18 mouse cellular contexts compared by ENCODE assay signal in genomic region chr5:112382042-112382441, GRCm38 (mm10). TPM values are rescaled to one million over a fixed set of nuclear protein-coding genes. Genes with fewer than 3 reads are reported as not detected.
DNase-seq lines count a peak whose midpoint lies in the region; ATAC-seq and TF ChIP-seq lines count a peak whose summit lies in the region.
"Had no signal": no experiment of that assay in that cellular context is flagged by ENCODE, and none has a peak within 500 bp of the region (broad histone marks: within the 10 kb centered on the region; RNA-seq: fewer than 3 reads in every experiment).

No protein-coding gene starts in this region.

- H3K36me3 ChIP-seq in embryonic facial prominence, embryonic 14.5 days (ENCODE audit: control insufficient read depth, insufficient read depth, low read length): peaks cover 14% of the 10 kb centered on the region
- peaks cover 78% of the 10 kb centered on the region for H3K36me3 ChIP-seq in hindbrain, embryonic 13.5 days
- H3K36me3 ChIP-seq in neural tube, embryonic 14.5 days (ENCODE audit: control insufficient read depth, insufficient read depth, low read length): peaks cover 17% of the 10 kb centered on the region; the same call in 1 of the 2 replicates

- no peak overlapping the region for H3K4me3 ChIP-seq in gastrocnemius, adult 2 months
- H3K4me3 ChIP-seq in embryonic facial prominence, embryonic 14.5 days (ENCODE audit: low read depth, low read length): no peak overlapping the region
- no peak overlapping the region for H3K4me3 ChIP-seq in hindbrain, embryonic 13.5 days
- no peak overlapping the region for H3K4me3 ChIP-seq in neural tube, embryonic 14.5 days (ENCODE audit: low read depth, low read length)
- H3K4me3 ChIP-seq: liver, embryonic 12.5 days had no signal

- peaks cover 10% of the 10 kb centered on the region for H3K4me1 ChIP-seq in embryonic facial prominence, embryonic 14.5 days (ENCODE audit: control insufficient read depth, insufficient read depth, low read length)
- peaks cover 18% of the 10 kb centered on the region for H3K4me1 ChIP-seq in hindbrain, embryonic 13.5 days (replicated peaks)
- H3K4me1 ChIP-seq in neural tube, embryonic 14.5 days (ENCODE audit: control insufficient read depth, insufficient read depth, low read length): no peaks in the 10 kb centered on the region

- H3K9ac ChIP-seq in embryonic facial prominence, embryonic 14.5 days (ENCODE audit: low read depth, low read length): no peak overlapping the region
- H3K9ac ChIP-seq in hindbrain, embryonic 13.5 days: peak overlapping the region; percentile 19; the same call in 1 of the 2 replicates
- no peak overlapping the region for H3K9ac ChIP-seq in neural tube, embryonic 14.5 days (replicated peaks; ENCODE audit: low read depth, low read length)
- H3K9ac ChIP-seq: liver, embryonic 12.5 days had no signal

- WGBS in embryonic facial prominence, embryonic 14.5 days: 59% methylated on average over 9 of the region's 9 CpGs
- WGBS in hindbrain, embryonic 13.5 days: 51% methylated on average over 9 of the region's 9 CpGs
- WGBS in neural tube, embryonic 14.5 days: 58% methylated on average over 7 of the region's 9 CpGs

- intact Hi-C loops in gastrocnemius, adult 2 months (cut with DNase I): no loop called here
- intact Hi-C loops in gastrocnemius, postnatal 36 days (cut with DNase I): no loop called here

- no peak for ATAC-seq in embryonic facial prominence, embryonic 14.5 days (ENCODE audit: low read depth)
- peak; percentile 36; the same call in 1 of the 2 replicates for ATAC-seq in hindbrain, embryonic 13.5 days (ENCODE audit: low FRiP score)
- ATAC-seq in neural tube, embryonic 14.5 days (ENCODE audit: low read depth): peak; percentile 38; the same call in 1 of the 2 replicates
- no peak for ATAC-seq in megakaryocyte-erythroid progenitor cell, adult 5-6 weeks (replicated peaks; ENCODE audit: low FRiP score, low TSS enrichment, poor library complexity, severe bottlenecking)
- ATAC-seq: liver, embryonic 12.5 days had no signal

- no peaks in the 10 kb centered on the region for H3K27me3 ChIP-seq in embryonic facial prominence, embryonic 14.5 days (replicated peaks; ENCODE audit: control insufficient read depth, insufficient read depth, low read length)
- no peaks in the 10 kb centered on the region for H3K27me3 ChIP-seq in hindbrain, embryonic 13.5 days
- no peaks in the 10 kb centered on the region for H3K27me3 ChIP-seq in neural tube, embryonic 14.5 days (ENCODE audit: control insufficient read depth, insufficient read depth, low read length)
- H3K27me3 ChIP-seq: liver, embryonic 12.5 days had no signal

- TF ChIP-seq CTCF in gastrocnemius, adult 2 months (IDR thresholded peaks at IDR 0.05): no peak

- no peaks in the 10 kb centered on the region for H3K9me3 ChIP-seq in embryonic facial prominence, embryonic 14.5 days (ENCODE audit: control insufficient read depth, low read length)
- H3K9me3 ChIP-seq in hindbrain, embryonic 13.5 days: no peaks in the 10 kb centered on the region
- no peaks in the 10 kb centered on the region for H3K9me3 ChIP-seq in neural tube, embryonic 14.5 days (ENCODE audit: control insufficient read depth, low read length)
- H3K9me3 ChIP-seq: liver, embryonic 12.5 days had no signal

- no peak overlapping the region for H3K4me2 ChIP-seq in embryonic facial prominence, embryonic 14.5 days (ENCODE audit: low read depth, low read length)
- no peak overlapping the region for H3K4me2 ChIP-seq in hindbrain, embryonic 13.5 days
- H3K4me2 ChIP-seq in neural tube, embryonic 14.5 days (ENCODE audit: low read depth, low read length): no peak overlapping the region
- H3K4me2 ChIP-seq: liver, embryonic 12.5 days had no signal

- peak; percentile 16 for DNase-seq in gastrocnemius, adult 2 months
- DNase-seq in gastrocnemius, postnatal 36 days: no peak
- no peak for DNase-seq in embryonic facial prominence, embryonic 14.5 days (ENCODE audit: low spot score)
- no peak for DNase-seq in thymus, postnatal 10 days (ENCODE audit: low spot score in 2 of 2)
- DNase-seq in kidney, adult 18-20 months: no peak
- DNase-seq: adrenal gland, adult 2 months; cerebellum, adult 11 months; kidney, adult 9 months; lung, postnatal 10 days; thymus, adult 2 months had no signal

- H3K27ac ChIP-seq in gastrocnemius, adult 2 months: peak overlapping the region; percentile 63; the same call in 1 of the 2 replicates
- peak overlapping the region; percentile 71; the same call in 1 of the 2 replicates for H3K27ac ChIP-seq in embryonic facial prominence, embryonic 14.5 days (replicated peaks; ENCODE audit: low read depth, low read length)
- peak overlapping the region; percentile 76 for H3K27ac ChIP-seq in hindbrain, embryonic 13.5 days
- H3K27ac ChIP-seq in neural tube, embryonic 14.5 days (ENCODE audit: low read depth, low read length): no peak overlapping the region
- H3K27ac ChIP-seq: liver, embryonic 12.5 days had no signal

RNA-seq across cellular contexts. Expression of gene Asphd2, which starts 12.6 kb away (rescaled TPM):
- total RNA-seq in gastrocnemius, adult 2 months (2021): under 1 TPM; 0.17 to 0.18 TPM
- under 1 TPM; 0.36 to 0.74 TPM for total RNA-seq in gastrocnemius, postnatal 36 days (2021)
- polyA plus RNA-seq in embryonic facial prominence, embryonic 14.5 days (2014; fragmentation: Nextera tagmentation; extraction: Ambion mirVana): 18.2 and 20.3 TPM in 2 replicates
- polyA plus RNA-seq in hindbrain, embryonic 13.5 days (2015; fragmentation: Nextera tagmentation; extraction: Ambion mirVana): 35.5 and 37.7 TPM in 2 replicates
- polyA plus RNA-seq in neural tube, embryonic 14.5 days (2014; fragmentation: Nextera tagmentation; extraction: Ambion mirVana): 49.5 and 58.7 TPM in 2 replicates
- total RNA-seq in megakaryocyte-erythroid progenitor cell, adult 5-6 weeks (2014; fragmentation: Nextera tagmentation): not detected in 2 replicates
- total RNA-seq in megakaryocyte-erythroid progenitor cell, adult 5-6 weeks (2017): not detected in 2 replicates

RNA-seq across cellular contexts. Expression of gene Gm6583, which starts 26.2 kb away (rescaled TPM):
- not detected for total RNA-seq in gastrocnemius, adult 2 months (2021)
- total RNA-seq in gastrocnemius, postnatal 36 days (2021): not detected
- polyA plus RNA-seq in embryonic facial prominence, embryonic 14.5 days (2014; fragmentation: Nextera tagmentation; extraction: Ambion mirVana): 0.09 and 0.13 TPM in 2 replicates
- 0.17 and 0.34 TPM in 2 replicates for polyA plus RNA-seq in hindbrain, embryonic 13.5 days (2015; fragmentation: Nextera tagmentation; extraction: Ambion mirVana)
- 0.12 and 0.44 TPM in 2 replicates for polyA plus RNA-seq in neural tube, embryonic 14.5 days (2014; fragmentation: Nextera tagmentation; extraction: Ambion mirVana)
- not detected in 2 replicates for total RNA-seq in megakaryocyte-erythroid progenitor cell, adult 5-6 weeks (2014; fragmentation: Nextera tagmentation)
- total RNA-seq in megakaryocyte-erythroid progenitor cell, adult 5-6 weeks (2017): not detected in 2 replicates
- total RNA-seq: heart, adult 8-10 months; layer of hippocampus, adult 8-10 months; left cerebral cortex, postnatal 14 days had no signal
- polyA plus RNA-seq: adrenal gland, adult 2 months; spleen, adult 2 months; thymus, adult 2 months had no signal

RNA-seq across cellular contexts. Expression of gene Hps4, which starts 39.2 kb away (rescaled TPM):
- total RNA-seq in gastrocnemius, adult 2 months (2021): 1 to 10 TPM; 4.3 to 6.3 TPM
- total RNA-seq in gastrocnemius, postnatal 36 days (2021): 1 to 10 TPM; 3.8 to 4.2 TPM
- polyA plus RNA-seq in embryonic facial prominence, embryonic 14.5 days (2014; fragmentation: Nextera tagmentation; extraction: Ambion mirVana): 31.1 and 31.6 TPM in 2 replicates
- 40.3 and 43.2 TPM in 2 replicates for polyA plus RNA-seq in hindbrain, embryonic 13.5 days (2015; fragmentation: Nextera tagmentation; extraction: Ambion mirVana)
- polyA plus RNA-seq in neural tube, embryonic 14.5 days (2014; fragmentation: Nextera tagmentation; extraction: Ambion mirVana): 37.5 and 42.9 TPM in 2 replicates
- total RNA-seq in megakaryocyte-erythroid progenitor cell, adult 5-6 weeks (2014; fragmentation: Nextera tagmentation): 18.6 and 41.1 TPM in 2 replicates
- 5.9 and 9.6 TPM in 2 replicates for total RNA-seq in megakaryocyte-erythroid progenitor cell, adult 5-6 weeks (2017)

RNA-seq across cellular contexts. Expression of gene Srrd, which starts 39.2 kb away (rescaled TPM):
- 1 to 10 TPM; 4.2 to 5.6 TPM for total RNA-seq in gastrocnemius, adult 2 months (2021)
- total RNA-seq in gastrocnemius, postnatal 36 days (2021): 1 to 10 TPM; 2.8 to 3.4 TPM
- 30.3 and 34.3 TPM in 2 replicates for polyA plus RNA-seq in embryonic facial prominence, embryonic 14.5 days (2014; fragmentation: Nextera tagmentation; extraction: Ambion mirVana)
- polyA plus RNA-seq in hindbrain, embryonic 13.5 days (2015; fragmentation: Nextera tagmentation; extraction: Ambion mirVana): 53.6 and 60.2 TPM in 2 replicates
- 61.6 and 71.9 TPM in 2 replicates for polyA plus RNA-seq in neural tube, embryonic 14.5 days (2014; fragmentation: Nextera tagmentation; extraction: Ambion mirVana)
- total RNA-seq in megakaryocyte-erythroid progenitor cell, adult 5-6 weeks (2014; fragmentation: Nextera tagmentation): 17.6 and 30.6 TPM in 2 replicates
- 16.2 and 18.7 TPM in 2 replicates for total RNA-seq in megakaryocyte-erythroid progenitor cell, adult 5-6 weeks (2017)

RNA-seq across cellular contexts. Expression of gene Tfip11, which starts 55.9 kb away (rescaled TPM):
- 10 to 100 TPM; 10.6 to 15.5 TPM for total RNA-seq in gastrocnemius, adult 2 months (2021)
- total RNA-seq in gastrocnemius, postnatal 36 days (2021): 10 to 100 TPM; 12.0 to 12.4 TPM
- 23.1 and 23.2 TPM in 2 replicates for polyA plus RNA-seq in embryonic facial prominence, embryonic 14.5 days (2014; fragmentation: Nextera tagmentation; extraction: Ambion mirVana)
- 32.2 and 33.7 TPM in 2 replicates for polyA plus RNA-seq in hindbrain, embryonic 13.5 days (2015; fragmentation: Nextera tagmentation; extraction: Ambion mirVana)
- 19.6 and 24.7 TPM in 2 replicates for polyA plus RNA-seq in neural tube, embryonic 14.5 days (2014; fragmentation: Nextera tagmentation; extraction: Ambion mirVana)
- total RNA-seq in megakaryocyte-erythroid progenitor cell, adult 5-6 weeks (2014; fragmentation: Nextera tagmentation): 32.1 and 33.3 TPM in 2 replicates
- total RNA-seq in megakaryocyte-erythroid progenitor cell, adult 5-6 weeks (2017): 14.7 and 22.6 TPM in 2 replicates

Comparison
In these comparisons a context has a peak if more than half of its experiments do, and no peak if none do; other contexts are left out.
1. ATAC-seq: peak in hindbrain, embryonic 13.5 days (single experiment) and neural tube, embryonic 14.5 days (single experiment); none in embryonic facial prominence, embryonic 14.5 days (single experiment) and megakaryocyte-erythroid progenitor cell, adult 5-6 weeks (single experiment).